Mouse (Mus musculus) forelimb bud, embryonic 11.5 days (tissue): Measurements from ENCODE around the gene Map4.
A peak's percentile ranks its signal among the peaks of the same experiment; 100 is the strongest.
"Not testable (repeated sequence)": the region's sequence is repeated elsewhere in the genome, so short reads cannot be mapped to it uniquely, and the experiment has no call there.

Source experiments
- DNase-seq: peaks from one replicate; pipeline ENCODE4 v3.0.0-alpha.2; 2012; ENCODE audit warnings: low read depth, low spot score

Map4 gene

GRCm38 (mm10) chr9:109929131-109929530, 2.1 kb upstream of the Map4 start:
- DNase-seq, result no peak

GRCm38 (mm10) chr9:109930063-109930462, 1.2 kb upstream of the Map4 start:
- no peak for DNase-seq

GRCm38 (mm10) chr9:109930752-109931151, 508 bp upstream of the Map4 start:
- DNase-seq, result no peak

GRCm38 (mm10) chr9:109932361-109932755, 1.1 kb downstream of the Map4 start:
- DNase-seq, result peak; percentile 27

DNA sequence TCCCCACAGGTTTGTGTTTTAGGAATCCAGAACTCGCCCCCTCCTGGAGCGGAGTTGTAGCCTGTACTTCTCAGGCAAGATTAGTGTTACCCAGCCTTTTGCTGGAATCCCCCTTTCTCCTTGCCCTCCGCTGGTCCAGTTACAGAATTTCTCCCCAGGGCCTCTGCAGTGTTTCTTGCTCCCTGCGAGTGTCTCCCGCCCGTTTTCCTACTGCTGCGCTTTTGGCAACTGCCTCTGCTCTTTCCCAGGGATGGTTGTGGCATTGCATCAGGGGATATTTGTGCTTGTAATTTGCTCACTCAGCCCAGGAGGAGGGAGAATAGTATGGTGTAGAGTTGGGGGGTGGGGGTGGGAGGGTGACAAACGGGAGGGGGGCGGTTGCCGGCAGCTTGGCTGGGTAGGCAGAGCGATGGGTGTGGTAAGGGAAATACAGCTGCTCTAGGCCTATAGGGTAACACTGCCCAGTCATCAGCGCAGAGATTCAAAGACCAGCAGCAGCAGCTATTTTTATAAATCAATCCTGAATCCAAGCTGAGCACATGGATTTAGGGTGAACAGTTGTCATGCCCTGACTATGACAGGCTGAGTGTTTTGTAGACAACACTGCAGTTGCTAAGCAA, 1.6 kb downstream of the Map4 start:
- peak; percentile 31 for DNase-seq

DNA sequence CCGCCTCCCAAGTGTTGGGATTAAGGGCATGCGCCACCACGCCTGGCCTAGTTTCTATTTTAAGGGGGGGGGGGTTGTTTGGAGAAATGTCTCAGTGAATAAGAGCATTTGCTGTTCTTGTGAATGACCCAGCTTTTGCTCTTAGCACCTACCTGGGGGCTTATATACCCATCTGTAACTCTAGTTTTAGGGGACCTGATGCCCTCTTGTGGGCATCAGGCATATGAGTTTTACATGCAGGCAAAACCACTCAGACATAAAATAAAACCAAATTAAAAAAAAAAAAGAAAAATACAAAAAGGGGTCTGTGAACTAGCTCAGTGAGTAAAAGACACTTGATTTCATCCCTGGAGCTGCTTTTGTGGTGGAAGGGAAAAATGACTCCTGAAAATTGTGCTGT, 8.1 kb downstream of the Map4 start:
- DNase-seq, result no peak

DNA sequence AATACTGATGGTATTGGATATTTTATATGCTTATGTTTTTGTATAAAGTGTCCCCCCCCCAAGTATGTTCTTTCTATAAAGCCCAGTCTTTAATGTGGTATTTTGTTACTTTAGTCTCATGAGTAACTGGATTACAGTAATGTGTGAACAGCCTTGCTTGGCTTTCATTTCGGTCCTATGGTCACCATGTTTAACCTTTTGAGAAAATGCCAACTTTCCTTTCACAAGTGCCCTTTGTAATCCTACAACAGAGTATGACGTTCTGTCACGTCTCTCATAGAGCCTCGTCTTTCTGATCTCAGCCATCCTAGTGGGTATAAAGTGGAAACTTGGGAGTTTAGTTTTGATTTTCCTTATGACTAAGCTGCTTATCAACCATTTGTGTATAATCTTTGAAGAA, 11.5 kb downstream of the Map4 start:
- DNase-seq, result no peak

DNA sequence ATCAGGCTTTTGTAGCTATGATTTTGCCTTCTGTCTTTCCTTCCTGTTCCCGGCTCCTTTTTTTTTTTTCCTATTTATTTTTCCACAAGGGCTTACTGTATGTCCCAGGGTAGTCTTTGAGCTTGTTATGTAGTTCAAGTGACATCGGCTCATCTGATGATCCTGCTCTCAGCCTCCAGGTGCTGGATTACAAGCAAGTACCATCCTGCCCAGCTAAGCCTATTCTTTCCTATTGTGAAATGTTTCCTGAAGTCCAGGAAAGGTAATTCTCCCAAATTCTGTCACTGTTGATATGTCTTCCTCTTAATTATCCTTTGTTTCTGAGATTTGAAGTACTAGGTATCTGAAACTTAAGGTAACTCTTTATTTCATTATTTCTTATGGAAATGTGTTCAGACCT, 13.5 kb downstream of the Map4 start:
- no peak for DNase-seq

DNA sequence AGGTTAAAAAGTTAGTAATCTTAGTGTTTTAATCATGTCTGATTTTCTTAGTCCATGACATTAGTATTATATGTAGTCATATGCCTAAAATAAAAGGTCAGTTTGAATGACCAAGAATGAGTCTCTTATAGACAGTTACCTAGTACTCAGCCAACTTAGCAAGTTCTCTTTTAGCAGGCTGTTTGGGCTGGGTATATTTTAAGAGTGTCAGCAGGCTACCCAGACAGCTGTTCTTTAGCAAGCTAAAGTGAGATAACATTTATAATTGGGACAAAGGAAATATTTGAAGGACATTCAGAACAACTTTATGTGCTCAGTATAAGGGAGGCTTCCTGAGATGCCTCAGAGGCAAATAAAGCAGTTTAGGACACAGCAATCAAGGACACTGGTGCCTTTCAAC, 17.3 kb downstream of the Map4 start:
- no peak for DNase-seq

DNA sequence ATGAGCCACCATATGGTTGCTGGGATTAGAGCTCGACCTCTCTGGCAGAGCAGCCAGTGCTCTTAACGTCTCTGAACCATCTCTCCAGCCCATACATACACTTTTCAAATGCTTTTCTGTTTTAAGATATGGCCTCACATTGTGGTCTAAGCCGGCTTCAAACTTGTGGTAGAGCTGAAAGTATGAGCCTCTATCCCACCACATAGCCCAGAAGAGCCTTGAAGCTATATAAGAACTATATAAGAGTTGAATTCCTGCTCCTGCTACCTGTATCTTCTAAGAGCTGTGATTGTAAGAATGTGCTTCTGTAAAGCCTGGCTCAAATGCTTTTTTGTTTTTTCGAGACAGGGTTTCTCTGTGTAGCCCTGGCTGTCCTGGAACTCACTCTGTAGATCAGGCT, 18.5 kb downstream of the Map4 start:
- no peak for DNase-seq

- no peak for DNase-seq
Observed at GRCm38 (mm10) chr9:109953538-109953937, 22.3 kb downstream of the Map4 start.

DNA sequence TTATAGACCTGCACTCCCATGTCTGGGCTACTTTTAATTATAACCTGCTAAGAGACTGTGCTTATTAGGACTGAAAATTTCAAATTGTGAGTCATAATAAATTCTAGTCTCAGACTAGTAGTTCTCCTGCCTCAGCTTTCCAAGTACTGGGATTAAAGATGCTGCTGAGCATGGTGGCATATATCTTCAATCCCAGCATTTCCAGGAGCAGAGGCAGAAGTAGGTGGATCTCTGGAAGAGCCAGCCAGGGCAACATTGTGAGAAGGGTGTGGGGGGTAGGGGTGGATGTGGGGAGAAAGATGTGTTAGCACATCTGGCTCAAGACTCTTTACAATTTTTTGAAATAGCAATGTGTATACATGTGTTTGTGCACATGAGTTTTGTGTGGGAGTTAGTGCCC, 23.4 kb downstream of the Map4 start:
- no peak for DNase-seq

DNA sequence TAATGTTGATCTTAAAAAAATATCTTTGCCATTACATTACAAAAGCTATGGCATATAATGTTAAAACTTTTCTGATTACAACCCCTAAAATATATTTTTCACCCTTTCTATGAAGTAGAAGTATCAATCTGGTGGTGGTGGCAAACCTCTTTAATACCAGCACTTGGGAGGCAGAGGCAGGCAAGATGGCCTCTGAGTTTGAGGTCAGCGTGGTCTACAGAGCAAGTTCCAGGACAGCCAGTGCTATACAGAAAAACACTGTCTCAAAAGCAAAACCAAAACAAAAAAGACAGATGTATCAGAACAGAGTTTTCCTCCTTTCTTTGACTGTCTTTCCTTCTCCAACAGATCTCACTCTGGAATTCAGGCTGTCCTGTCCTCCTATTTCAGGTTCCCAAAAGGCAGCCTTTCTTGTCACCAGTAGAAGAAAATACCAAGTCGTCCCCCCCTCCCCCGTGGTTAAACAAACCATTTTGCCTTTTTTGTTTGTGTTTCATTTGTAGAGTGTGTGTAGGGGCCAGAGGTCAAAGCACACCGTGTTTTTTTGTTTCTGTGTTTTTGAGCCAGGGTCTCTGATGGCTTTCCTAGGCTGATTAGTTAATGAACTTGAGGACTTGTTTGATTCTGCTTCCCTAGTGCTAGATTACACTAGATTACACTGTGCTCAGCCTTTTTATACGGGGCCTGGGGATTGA, 28.3 kb downstream of the Map4 start:
- DNase-seq, result no peak

DNA sequence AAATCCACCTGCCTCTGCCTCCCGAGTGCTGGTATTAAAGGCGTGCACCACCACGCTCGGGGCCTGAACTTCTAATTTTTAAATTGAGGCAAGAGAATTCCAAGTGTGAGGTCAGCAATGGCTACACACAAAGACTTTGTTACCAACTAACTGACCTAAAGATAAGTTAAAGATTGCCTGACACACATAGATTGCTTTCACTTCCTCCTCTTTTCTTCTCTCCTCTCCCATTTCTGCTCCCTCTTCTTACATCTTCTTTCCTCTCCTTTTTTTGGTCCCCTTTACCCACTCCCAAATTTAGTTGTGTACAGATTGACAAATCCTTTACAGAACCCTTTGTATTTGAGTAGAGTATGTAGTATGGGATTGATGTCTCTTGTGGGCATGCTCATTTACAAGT, 29.3 kb downstream of the Map4 start:
- DNase-seq, result no peak

- DNase-seq, result no peak
Observed at GRCm38 (mm10) chr9:109964761-109965160, 33.5 kb downstream of the Map4 start.

DNA sequence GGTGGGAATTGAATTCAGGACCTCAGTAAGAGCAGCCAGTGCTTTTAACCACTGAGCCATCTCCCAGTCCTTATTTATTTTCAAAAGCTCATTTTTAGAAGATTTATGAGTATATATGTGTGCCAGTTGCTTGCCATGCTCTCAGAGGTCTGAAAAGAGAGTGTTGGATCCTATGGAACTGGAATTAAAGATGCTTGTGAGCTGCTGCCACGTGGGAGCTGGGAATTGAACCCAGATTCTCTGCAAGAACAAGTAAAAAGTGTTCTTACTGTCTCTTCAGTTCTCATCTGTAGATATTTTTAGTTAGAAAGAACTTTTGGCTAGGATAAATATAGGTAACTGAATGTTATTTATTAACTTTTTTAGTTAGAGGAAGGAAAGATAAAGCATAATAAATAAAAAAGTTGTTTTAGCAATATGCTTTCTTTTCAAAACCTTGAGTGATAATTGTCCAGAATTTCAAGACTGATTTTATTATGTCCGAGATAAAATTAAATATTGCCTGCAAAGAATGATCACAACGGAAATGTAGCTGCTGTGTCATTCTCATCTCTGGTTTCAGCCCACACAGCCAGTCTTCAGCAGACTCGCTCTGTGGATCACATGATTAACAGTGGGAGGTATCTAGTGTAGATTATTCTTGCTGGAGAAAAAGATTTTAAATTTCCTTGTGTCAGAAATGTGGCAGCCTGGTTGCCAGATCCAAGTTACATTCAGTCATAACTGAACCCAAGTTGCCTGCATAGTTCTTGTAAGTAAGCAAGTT, 37.3 kb downstream of the Map4 start:
- DNase-seq, result no peak

GRCm38 (mm10) chr9:109969181-109969580, 37.9 kb downstream of the Map4 start:
- no peak for DNase-seq

DNA sequence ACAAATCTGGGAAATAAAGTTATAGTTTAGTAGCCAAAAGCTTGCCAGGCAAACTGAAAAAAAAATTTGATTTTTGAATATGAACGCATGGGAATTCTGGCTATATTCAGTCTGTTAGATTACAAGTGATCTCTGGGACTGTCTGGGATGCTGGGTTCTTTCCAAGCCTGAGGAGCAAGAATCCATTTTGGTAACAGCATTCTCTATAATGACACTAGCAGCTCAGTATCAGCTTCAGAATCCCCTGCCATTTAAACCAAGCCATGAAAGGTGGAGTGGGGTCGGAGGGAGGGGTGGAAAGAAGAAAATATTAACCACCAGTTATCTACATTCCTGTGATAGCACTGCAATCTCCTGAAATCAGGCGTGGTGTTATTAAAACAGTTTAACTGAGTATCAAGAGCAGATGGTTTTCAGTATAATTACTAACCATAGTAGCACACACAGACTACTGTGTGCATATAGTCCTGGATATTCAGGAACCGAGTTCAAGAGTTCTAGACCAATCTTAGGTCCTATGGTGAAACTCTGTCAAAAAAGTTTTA, 38.6 kb downstream of the Map4 start:
- DNase-seq, result no peak

DNA sequence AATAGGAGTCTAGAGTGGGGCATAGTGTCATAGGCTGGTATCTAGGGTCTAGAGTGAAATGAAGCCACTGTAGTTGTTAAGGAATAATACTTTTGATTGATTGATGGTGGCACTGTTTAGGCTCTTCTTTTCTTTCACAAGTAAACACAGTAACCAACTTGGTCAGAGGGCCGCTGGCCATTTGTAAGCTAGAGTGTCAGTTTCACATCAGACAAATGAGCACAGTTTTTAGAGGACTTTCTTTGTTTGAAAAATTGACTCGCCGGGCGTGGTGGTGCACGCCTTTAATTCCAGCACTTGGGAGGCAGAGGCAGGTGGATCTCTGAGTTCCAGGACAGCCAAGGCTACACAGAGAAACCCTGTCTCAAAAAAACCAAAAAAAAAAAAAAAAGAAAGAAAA, 40.5 kb downstream of the Map4 start:
- not testable (repeated sequence) for DNase-seq

DNA sequence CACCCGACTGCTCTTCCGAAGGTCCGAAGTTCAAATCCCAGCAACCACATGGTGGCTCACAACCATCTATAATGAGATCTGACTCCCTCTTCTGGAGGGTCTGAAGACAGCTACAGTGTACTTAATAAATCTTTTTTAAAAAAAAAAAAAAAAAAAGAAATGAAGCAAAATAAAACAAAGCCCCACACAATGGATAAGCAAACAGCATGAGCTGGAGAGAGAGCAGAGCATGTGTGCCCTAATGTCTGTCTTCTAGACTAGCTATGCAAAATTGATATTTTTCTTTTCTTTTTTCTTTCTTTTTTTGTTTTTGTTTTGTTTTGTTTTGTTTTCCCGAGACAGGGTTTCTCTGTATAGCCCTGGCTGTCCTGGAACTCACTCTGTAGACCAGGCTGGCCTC, 49.0 kb downstream of the Map4 start:
- not testable (repeated sequence) for DNase-seq

- DNase-seq, result peak; percentile 73
Observed at GRCm38 (mm10) chr9:109985416-109985815, 54.2 kb downstream of the Map4 start.

GRCm38 (mm10) chr9:109989084-109989483, 57.8 kb downstream of the Map4 start:
- no peak for DNase-seq

DNA sequence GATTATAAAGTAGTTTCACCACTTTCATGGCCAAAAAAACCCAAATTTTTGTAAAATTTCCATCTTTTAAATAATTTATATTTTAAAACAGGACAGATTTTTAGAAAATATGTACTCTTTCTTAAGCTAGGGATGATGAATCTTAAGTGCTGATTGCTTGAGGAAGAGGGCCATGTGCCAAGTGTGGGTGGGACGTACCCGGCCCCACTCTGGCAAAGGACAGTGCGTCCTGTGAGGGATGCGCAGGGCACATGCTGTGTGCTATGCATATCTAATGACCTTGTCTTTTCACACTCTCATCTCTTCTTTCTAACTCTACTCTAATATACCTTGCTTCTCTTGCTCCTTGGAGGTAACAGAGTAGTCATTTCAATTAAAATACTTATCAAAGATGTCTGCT, 66.2 kb downstream of the Map4 start:
- DNase-seq, result no peak
